Mouse (Mus musculus) urinary bladder, adult 18-20 months (tissue): ENCODE data around the gene Plekha7.

ENCODE experiments used
- DNase-seq, 2 experiments: peaks; one replicate each; pipeline ENCODE4 v3.0.0; 2022; ENCODE audit warnings: low spot score in 2 of 2, mixed read lengths in 2 of 2

The Plekha7 gene

DNA sequence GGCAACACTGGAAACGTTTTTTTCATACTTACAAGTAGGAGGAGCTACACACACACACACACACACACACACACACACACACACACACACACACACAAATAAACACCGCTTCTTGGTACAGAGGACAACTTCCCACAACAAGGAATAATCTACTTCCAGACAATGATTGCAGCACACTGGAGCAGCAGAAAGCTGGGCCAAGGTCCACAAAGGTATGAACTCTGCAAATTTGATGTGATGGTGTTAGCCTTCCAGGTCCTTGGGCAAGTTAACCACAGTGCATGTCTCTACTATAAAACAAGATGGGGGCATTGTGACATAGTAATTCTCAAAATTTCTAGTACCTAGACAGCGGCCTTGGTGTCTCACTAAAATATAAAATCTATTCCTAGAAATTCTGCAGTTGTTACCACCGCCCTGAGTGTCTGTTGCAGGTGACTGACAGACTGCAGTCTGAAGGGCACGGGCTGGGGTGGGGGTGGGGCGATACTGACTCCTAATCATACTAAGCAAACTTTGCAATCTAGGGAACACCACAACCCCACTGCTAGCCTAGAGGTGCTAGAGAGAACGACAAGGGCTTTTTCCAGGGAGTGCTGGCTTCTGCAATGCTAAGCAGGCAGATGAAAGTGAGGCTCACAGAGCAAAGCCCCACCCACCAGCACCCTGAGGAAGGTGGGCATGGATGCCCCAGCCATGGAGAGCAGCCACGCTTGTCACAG lies 85.7 kb downstream of the Plekha7 start:
- DNase-seq, result no peak

DNA sequence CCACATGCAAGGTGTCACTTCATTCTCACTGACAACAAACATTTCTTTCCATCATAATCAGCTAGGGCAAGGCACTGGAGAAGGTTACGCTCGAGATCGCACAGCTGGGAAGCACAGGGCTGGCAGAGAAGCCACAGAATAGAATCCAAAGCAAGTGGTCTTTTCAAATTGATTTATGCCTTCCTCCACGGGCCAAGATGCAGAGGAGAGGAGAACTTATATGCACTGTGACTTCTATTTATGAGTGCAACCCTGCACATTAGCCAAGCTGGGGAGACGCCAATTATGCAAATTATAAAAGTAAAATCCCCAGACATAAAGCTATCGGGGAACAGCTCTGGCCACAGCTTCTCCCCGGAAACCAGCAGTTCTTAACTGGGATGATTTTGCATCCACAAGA lies 86.3 kb downstream of the Plekha7 start:
- no peak for DNase-seq

DNA sequence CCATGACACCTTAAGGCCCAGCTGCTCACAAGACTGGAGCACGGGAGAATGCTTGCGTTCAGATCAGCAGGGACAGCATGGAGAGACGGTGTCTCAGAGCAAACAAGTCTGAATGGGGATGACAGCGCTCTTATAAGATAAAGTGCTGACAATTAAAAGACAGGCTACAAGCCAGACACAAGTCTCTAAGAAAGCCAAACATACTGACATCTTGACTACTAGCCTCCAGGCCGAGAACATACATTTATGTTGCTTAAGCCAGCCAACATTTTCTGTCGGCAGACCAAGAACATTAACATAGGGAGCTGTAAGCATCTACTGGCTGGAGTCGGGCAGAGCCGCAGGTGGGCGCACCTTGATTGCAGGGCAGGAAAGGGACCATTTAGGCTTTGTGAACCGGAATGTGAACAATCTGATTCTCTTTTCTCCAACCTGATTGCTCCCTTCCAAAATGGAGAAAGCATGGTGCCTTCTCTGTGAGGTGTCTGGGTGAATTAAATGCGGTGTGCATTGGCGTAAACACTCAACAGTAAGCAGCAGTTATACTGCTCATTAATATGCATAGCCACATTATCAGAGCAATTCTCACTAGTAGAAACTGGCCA lies 88.0 kb downstream of the Plekha7 start:
- no peak for DNase-seq

DNA sequence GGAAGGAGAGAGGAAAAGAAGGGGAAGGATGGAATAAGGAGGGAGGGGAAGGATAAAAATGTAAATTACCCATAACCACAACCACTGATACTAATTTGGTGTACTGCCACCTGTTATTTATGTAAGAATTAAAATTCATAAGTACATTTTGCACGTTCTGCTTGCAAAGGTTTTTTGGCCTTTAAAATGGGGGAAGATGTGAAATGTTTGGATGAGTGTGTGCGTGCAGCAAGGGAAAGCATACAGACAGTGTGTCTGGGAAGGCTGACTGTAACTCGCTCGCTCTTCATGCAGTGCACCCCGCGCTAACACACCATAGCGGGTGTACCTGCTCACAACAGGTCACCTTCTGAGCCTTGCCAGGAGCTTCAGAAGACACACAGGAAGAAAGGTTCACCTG lies 90.4 kb downstream of the Plekha7 start:
- DNase-seq, result no peak

DNA sequence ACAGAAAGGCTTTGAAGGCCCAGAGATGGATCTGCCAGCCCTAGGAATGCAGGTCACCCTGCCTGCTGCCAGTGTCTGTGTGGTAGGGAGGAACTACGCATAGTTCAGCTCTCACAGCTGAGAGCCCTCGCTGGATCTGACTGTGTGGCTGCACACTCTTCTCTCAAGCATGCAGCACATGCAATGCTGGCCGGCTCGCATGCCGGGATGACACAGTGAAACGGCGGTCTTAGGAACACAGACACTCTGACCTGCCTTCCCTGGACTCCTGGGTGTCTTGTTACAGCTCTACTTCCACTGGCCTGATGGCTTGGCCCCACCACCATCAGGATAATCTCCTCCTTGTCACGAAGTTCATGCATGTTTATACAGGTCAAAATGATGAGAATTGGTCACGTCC lies 96.3 kb downstream of the Plekha7 start:
- no peak for DNase-seq

DNA sequence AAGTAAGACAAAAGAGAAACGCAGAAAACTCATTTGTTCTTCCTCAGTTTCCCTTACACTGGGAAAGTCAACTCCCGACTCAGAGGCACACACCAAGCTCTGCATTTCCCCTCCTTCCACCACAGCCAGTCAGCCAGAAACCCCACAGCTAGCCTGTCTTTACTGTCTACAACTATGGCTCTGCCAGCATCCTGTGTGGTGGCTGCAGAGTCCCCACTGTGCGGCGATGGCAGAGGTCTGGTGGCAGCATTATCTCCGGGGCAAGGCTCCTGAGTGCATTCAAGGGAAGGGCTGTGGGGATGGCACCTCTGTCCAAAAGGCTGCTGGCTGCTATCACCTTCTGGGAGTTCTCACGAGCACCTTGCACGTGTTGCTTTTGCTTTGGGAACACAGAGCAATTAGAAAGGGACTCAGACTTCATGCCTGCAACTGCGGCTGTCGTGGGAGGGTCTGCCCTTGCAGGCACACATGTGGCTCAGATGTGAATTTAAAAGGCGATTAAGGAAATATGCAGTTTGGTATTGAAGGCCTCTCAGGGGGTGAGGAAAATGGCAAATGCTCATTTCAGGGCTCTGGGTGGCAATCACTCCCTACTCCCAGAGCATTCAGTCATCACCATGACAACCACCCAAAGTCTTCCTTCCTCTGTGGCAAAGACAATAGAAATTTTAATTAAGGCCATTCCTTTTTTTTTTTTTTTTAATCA lies 98.1 kb downstream of the Plekha7 start:
- no peak for DNase-seq

DNA sequence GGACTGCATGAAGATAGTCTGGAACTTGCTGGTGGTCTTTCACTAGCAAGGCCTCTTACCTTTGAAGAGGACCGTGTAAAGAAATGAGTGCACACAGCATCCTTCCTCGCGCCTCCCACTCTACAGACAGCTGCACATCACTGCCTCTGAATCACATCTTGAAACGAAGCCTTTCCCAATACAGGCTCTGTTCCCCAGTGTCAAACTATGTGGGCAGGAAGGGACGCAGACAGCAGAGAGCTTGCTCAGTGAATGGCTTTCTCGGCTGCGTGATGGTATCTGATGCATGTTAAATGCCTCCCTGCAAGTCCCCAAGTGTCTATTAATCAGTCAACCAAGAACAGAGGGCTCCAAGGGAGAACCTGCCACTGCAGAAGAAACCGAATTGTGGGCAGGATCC lies 99.3 kb downstream of the Plekha7 start:
- DNase-seq, result no peak

DNA sequence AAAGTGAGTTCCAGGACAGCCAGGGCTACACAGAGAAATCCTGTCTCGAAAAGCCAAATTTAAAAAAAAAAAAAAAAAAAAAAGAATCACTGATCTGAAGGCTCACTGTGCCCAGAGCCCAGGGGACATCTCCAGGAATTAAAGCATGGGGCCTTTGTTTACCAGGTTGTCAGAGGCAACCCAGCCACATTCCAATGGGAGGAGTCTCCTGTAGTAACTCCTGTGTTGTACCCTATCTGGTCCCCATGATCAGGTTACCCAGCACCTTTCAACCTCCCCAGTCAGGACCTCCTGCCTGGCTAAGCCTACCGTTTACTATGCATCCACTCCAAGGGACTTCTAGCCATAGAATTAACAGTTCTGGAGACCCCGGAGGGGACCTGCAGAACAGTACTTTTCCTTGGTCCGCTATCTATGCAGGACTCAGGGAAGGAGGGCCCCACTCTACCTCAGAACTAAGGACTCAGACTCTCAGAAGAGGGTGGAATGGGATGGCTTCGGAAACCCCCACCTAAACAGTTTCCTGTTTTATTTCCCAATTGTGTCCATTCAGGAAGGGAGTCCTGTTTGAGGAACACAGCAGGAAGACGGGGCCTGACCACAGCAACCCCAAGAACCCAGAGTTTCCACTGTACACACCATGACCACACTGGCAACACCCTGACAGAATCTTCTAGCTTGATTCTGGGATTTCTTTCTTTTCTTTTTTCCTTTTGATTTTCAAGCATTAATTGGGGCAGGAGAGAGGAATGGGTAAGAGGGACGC lies 101.2 kb downstream of the Plekha7 start:
- no peak for DNase-seq

DNA sequence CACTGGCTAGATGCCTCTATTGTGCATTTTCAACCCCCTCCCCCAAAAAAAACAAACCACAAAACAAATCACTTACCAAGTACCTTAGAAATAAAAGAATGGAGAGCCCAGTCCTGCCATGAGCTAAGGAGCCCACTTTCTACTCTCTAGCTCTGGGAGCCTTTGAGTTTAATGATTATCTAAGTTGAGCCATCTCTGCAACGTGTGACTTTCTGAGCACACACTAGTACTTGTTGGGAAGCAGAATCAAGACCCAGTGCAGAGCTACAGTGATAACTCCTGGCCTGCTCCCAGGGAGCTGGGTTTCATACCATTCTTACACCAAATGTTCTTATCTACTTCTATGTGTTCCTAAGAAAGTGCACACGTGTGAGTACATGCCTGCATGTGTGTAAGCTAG lies 102.7 kb downstream of the Plekha7 start:
- DNase-seq, result no peak

DNA sequence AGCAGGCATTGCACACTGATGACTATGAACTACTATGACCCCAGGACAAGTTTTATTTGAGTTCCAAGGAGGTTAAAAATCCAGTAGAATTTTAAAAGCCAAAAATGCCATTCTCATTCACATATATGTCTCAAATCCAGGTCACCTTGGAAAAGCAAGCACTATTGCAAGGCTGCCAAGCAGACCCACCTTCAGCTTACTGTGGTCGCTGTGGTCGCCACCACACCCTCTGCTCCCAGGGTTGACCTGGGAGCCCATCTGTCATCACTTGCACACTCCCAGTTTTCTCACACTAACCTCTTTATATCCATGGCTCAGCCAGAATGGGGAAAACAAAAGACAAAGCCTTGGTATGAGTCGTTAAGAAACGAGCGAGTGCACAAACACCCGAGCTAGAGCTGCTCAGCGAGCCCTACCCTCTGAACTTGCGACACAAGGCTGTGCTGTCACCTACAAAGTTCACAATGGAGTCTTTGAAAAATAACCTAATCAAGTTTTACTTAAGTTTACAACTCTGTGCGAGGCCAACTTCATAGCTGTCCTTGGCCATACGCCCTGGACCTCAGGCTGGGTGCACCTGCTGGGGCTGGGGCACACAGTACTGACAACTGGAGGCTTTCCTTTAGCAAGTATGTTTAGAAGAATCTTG lies 106.0 kb downstream of the Plekha7 start:
- no peak for DNase-seq

DNA sequence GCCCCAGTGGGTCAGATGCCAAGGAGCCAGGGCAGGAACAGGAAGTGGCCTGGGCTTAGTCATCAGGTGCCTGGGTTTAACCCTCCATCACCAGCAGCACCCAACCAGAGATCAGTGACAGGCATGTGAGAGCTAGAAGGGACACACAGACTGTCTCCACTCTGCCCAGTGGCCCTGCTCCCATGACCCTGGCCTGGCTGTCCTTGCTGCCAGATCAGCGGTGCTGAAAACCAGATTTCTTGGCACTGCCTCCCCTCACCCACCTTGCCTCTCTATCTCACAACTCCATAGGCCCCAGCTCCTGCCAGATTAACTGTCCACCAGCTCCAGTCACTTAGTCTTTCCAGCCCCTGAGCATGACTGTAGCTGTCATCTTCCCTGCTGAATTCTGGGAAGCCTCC lies 107.2 kb downstream of the Plekha7 start:
- peak; percentile 41 to 48 for DNase-seq

DNA sequence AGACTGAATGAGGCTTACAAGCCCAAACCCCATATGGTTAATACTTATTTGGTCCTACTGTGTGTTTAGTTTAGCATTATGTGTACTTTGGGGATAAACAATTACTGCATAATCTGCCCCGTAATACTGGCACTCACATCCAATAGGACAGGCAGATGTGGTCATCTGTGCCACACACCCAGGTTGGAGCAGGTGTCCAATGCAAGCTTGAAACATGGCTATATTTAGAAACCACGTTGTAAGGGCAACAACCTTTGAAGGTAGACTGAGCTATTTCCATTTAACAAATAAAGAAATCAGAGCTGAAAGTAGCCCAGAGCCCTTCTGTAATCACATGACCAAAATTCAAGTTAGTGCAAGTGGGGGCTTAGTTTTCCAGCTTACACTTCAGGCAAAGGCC lies 107.6 kb downstream of the Plekha7 start:
- no peak for DNase-seq

DNA sequence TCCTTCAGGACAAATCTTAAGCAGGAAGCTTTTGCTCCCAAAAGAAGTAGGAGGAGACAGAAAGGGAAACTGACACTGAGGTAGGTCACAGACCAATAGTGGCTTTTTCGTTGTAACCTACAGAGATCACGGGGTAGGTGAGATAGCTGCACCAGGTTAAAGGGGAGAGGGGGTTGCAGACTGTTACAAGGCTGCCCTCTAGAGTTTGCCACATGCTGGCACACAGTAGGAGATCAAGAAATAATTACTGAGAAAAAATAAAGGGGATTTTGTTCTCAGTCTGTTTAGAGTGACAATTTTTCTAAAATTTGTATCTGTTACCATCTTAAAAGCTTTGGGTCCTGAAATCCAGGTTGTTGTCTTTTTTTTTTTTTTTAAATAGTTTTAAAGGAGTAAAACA lies 109.3 kb downstream of the Plekha7 start:
- no peak for DNase-seq

DNA sequence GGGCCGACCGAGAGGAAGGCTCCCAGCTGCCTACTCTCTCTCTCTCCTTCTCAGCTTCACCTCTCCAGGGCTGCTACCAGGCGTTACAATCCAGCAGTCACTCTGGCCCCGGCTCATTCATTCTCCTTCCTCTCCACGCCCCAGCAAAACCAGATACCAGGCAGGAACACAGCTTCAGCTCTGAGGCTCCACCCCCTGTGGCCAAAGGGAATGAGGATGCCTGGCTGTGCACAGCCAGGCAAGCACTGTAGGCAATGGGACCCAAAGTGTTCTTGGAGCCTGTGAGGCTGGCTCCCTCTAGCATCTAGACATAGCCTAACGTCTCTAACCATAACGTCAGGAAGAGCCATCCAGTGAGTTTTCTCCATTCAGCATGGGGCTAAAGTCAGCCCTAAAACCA lies 109.8 kb downstream of the Plekha7 start:
- peak; percentile 34 to 53 for DNase-seq

DNA sequence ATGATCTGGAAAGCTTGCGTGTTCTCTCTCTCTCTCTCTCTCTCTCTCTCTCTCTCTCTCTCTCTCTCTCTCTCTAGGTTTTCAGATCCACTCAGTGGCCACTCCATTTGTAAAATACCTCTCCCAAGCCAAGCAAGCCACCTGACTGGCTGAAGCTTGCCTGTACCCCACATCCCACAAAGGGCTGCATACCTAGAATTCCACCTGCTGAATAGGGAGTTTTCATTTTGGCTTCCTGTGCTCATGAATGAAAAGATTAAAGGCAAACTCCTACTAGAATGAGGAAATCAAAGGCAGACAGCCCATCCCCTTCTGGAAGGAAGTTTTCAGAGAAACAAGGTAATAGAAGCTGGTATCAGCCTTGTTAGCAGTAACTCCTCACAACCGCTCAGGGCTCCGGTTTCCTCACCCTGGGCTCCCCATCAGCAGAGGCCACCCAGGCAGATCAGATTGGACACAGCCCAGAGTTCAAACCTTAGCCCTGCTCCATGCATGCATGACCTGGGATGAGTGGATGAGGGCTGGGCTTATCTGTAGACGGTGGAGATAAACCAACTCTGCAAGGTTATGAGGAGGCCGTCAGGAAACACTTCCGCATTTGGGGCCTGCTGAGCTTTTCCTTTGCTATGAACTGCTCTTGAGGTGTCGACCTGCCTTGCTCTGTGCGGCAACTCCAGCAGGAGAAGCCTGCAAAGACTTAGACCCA lies 111.0 kb downstream of the Plekha7 start:
- peak in 1 of 2 experiments; percentile 34 for DNase-seq

DNA sequence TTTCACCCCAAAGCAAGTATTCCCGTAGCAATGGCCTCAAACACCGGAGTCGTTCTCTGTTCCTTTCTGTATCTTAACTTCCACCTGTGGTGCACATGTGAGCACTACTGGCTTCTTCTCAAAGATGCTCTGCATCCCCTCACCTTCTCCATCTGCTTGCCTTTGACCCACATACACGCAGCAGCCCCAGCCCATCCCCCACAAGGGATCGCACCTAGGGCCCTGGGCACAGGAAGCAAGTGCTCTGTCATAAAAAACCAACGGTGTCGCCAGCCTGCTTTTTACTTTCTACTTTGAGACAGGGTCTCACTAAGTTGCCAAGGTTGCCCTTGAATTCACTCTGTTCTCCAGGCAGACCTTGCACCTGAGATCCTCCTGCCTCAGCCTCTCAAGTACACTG lies 113.2 kb downstream of the Plekha7 start:
- no peak for DNase-seq

DNA sequence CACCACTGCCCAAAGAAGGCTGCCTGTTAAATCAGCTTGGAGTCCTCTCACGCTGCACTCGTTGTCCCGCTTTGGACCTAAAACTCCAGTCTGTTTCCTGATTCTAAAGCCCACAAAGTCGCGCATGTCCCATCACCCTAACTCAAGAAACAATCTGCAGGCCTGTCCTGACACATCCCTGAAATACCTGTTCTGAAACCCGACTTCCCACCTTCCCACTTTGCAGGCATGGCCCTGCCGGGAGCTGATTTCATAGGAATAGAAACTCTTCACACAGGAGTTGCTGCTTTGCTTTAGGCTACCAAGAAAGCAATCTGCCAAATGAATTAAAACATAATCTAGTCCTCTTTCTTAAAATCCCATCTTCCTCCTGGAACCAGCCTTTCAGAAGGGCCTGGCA lies 115.2 kb downstream of the Plekha7 start:
- DNase-seq, result peak; percentile 56 to 62

DNA sequence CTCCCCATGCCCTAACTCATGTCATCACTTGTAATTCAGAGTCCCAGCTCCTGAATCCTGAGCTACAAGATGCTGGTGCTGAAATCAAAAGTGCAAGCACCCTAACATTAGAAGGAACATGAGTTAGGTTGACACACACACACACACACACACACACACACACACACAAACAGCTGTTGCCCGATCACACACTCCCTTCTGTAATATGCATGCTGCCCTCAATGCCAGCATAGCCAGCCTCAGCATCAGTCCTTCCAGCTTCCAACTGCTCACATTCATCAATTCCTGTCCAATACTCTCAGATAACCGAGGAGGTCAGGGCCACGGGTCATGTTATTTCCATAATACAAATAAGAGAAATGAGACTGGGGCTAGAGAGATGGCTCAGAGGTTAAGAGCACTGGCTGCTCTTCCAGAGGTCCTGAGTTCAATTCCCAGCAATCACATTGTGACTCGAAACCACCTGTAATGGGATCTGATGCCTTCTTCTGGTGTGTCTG lies 116.0 kb downstream of the Plekha7 start:
- no peak for DNase-seq

DNA sequence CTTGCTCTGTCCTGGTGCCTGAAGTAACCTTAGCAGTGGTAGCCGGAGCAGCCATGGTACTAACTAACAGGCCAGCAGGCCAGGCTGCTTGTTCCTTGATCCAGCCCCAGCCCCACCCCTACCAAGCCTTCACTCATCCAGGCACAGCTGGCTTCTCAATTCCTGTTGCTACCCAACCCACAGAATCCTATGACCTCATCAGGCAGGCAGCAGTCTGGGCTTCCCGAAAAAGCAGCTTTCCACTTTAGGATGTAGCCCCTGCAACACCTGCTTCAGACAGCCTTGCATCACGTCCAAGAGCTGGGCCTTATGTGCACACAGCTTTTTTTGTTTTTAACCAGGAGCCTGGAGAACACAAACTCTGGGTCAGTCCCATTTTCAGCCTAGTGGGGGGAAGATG lies 117.0 kb downstream of the Plekha7 start:
- DNase-seq, result no peak

DNA sequence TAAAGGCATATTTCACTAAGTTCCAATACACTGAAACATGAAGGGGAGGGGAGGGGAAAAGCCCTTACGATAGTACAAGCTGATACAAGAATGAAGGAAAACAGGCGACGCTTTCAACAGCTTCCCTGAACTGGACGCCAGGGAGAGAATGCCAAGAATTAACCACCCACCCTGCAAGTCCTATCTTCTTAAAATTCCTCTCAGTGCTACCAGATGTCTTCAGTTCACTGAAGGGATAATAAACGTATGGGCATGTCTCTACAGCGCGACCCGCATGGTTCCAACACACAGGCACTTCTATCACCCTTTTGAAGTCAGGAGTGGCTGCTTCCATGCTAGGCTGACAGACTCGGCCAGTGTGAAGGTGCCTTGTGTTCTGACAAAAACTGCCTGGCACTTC lies 118.5 kb downstream of the Plekha7 start:
- DNase-seq, result no peak

DNA sequence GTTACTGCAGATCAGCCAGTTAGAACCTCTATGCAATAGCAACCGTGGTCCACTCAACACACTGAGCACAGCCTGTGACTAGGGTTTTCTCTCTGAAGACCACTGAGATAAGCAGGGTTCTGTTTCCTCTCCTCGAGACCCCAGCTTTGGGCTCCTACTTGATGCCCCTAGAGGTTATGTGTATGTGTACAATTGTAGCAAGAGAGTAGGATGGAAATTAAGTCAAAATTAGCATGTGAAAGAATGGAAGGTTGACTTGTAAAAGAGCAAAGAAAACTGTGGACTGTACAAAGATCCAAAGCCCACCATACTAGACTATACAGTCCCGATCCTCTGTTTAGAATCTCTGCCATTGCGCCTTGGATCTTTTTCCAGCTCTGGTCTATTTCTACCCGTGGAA lies 119.8 kb downstream of the Plekha7 start:
- DNase-seq, result no peak
